Mouse (Mus musculus): Measurements from ENCODE around the gene Bahd1.

Gene Bahd1

GRCm38 (mm10) chr2:118898771-118899170 is 1.4 kb upstream of the Bahd1 start:
- DNase-seq (ENCODE audit: inconsistent ontology term), result no peak

GRCm38 (mm10) chr2:118899306-118899705 is 871 bp upstream of the Bahd1 start:
- no peak for DNase-seq (ENCODE audit: inconsistent ontology term)

GRCm38 (mm10) chr2:118900826-118901140 is 606 bp downstream of the Bahd1 start:
- no peak for DNase-seq (ENCODE audit: inconsistent ontology term)

GRCm38 (mm10) chr2:118901175-118902031 is 1.2 kb downstream of the Bahd1 start:
- peak; percentile 96 for DNase-seq (ENCODE audit: inconsistent ontology term)

GRCm38 (mm10) chr2:118902051-118903025 is 2.2 kb downstream of the Bahd1 start:
- peak; percentile 73 for DNase-seq (ENCODE audit: inconsistent ontology term)

GRCm38 (mm10) chr2:118903333-118903741 is 3.2 kb downstream of the Bahd1 start:
- peak; percentile 40 for DNase-seq (ENCODE audit: inconsistent ontology term)

- DNase-seq (ENCODE audit: inconsistent ontology term), result no peak
Observed at GRCm38 (mm10) chr2:118905433-118906117, 5.4 kb downstream of the Bahd1 start.

GRCm38 (mm10) chr2:118906118-118906492 is 5.9 kb downstream of the Bahd1 start:
- no peak for DNase-seq (ENCODE audit: inconsistent ontology term)

GRCm38 (mm10) chr2:118907781-118908180 is 7.6 kb downstream of the Bahd1 start:
- DNase-seq (ENCODE audit: inconsistent ontology term), result no peak

GRCm38 (mm10) chr2:118909151-118909550 is 9.0 kb downstream of the Bahd1 start:
- DNase-seq (ENCODE audit: inconsistent ontology term), result no peak

GRCm38 (mm10) chr2:118910605-118911278 is 10.6 kb downstream of the Bahd1 start:
- no peak for DNase-seq (ENCODE audit: inconsistent ontology term)

GRCm38 (mm10) chr2:118912706-118913105 is 12.5 kb downstream of the Bahd1 start:
- no peak for DNase-seq (ENCODE audit: inconsistent ontology term)

GRCm38 (mm10) chr2:118913551-118914276 is 13.5 kb downstream of the Bahd1 start:
- DNase-seq (ENCODE audit: inconsistent ontology term), result peak; percentile 53

GRCm38 (mm10) chr2:118914685-118915084 is 14.5 kb downstream of the Bahd1 start:
- no peak for DNase-seq (ENCODE audit: inconsistent ontology term)

GRCm38 (mm10) chr2:118916436-118916835 is 16.3 kb downstream of the Bahd1 start:
- no peak for DNase-seq (ENCODE audit: inconsistent ontology term)

- no peak for DNase-seq (ENCODE audit: inconsistent ontology term)
Observed at GRCm38 (mm10) chr2:118918543-118918942, 18.4 kb downstream of the Bahd1 start.

GRCm38 (mm10) chr2:118920428-118920827 is 20.3 kb downstream of the Bahd1 start:
- peak; percentile 17 for DNase-seq (ENCODE audit: inconsistent ontology term)

- DNase-seq (ENCODE audit: inconsistent ontology term), result no peak
Observed at GRCm38 (mm10) chr2:118925952-118926351, 25.8 kb downstream of the Bahd1 start.

GRCm38 (mm10) chr2:118926361-118926997 is 26.3 kb downstream of the Bahd1 start, which contains the start of gene Chst14:
Gene Chst14, plus strand, starts transcription at chr2:118926496.
- peak; percentile 90 for DNase-seq (ENCODE audit: inconsistent ontology term)
